Mouse (Mus musculus): ENCODE results near the gene Scimp.
"Not testable (repeated sequence)": the region's sequence is repeated elsewhere in the genome, so short reads cannot be mapped to it uniquely, and the experiment has no call there.

Gene Scimp

DNA sequence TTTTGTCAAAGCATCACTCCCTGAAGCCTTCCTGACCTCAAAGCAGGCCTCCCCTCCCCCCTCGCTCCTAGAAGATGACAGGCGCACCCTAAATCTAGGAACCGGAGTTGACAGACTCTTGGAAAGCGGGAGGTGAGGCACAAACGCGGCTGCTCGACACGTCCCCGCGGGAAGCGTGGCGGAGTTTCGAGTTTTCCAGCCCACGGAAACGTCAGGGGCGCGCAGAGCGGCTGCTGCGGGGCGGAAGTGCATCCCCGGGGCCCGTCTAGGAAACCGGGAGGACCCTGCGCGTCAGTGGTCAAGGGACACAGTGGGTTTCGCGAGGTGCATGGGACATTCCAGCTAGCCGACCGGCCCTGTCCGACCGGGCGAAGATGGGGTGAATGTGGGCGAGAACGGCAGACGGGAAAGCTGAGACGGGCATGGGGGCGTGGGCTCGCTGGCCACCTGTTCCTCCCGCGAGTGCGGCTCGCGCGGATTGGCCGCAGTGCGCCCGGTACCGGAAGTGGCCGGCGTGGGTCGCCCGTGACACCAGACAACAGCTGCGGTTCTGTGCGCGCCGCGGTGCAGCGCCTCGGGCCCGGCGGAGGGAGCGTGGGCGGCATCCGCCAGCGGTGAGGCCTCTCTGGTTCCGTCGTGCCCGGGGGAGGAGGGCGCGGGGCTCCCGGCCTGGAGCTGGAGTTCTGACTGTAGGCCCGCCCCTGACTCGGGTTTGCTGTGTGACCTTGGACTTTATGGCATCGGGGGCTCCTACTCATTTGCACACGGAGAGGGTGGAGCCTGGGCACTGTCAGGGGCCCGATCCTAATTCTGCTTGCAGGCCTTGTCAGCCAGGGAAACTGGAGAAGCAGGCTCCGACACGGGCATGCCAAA lies 48.2 kb downstream of the Scimp start, which contains the start of gene Zfp3:
Zfp3 (plus strand) TSS at position 274 of the 873 bp plus-strand sequence.
- DNase-seq: peak; percentile 78 to 80

DNA sequence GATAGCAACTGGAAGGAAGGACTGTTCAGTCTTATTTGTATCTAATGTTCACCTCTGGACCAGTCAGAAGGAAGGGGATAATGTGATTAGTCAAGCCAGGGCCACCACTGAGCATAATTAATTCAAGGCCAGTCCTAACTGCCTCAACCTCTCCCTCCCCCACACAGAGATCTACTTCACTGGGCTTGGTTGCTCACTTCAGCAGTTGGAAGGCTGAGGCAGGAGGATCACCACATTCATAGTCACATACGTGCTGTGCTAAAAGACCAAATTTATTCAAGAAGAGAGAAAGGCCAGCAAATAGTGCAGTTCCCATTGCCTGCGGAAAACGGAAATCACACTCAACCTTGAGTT lies 48.8 kb downstream of the Scimp start:
- DNase-seq: no peak

DNA sequence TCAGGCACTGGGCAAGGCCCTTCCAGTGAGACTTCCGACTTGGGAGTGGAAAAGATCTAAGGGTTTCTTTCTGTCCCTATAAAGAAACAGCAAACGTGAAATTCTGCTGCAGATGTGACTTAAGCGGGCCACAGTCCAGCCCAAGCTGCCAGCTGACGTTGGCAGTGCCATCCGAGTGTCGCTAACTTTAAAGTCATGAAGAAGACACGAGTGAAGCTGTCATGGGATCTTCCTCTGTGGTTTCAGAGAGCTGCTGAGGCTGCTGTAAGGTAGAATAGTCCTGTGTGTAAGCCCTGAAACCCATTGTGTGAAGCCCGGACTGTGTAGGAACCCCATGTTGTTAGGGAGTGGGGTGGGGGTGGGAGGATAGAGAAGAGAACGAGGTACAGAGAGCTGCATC lies 49.7 kb downstream of the Scimp start:
- DNase-seq: no peak

DNA sequence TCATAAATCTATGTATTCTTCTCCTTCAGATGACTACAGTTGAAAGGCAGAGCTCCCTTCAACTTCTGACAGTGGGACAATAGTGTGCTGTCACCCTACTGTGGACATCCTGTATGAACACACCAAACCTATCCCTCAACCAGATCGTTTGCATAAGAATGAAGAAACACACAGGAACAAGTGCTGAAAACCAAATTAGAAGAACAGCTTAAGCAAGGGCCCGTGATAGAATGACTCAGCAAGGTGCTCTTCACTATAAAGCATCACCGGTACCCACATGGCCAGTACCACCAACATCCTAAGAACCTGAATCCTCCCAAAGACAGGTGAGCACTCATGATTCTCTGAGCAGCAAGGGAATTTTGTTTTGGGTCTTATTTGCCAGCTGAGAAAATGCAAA lies 51.9 kb downstream of the Scimp start:
- DNase-seq: not testable (repeated sequence)

DNA sequence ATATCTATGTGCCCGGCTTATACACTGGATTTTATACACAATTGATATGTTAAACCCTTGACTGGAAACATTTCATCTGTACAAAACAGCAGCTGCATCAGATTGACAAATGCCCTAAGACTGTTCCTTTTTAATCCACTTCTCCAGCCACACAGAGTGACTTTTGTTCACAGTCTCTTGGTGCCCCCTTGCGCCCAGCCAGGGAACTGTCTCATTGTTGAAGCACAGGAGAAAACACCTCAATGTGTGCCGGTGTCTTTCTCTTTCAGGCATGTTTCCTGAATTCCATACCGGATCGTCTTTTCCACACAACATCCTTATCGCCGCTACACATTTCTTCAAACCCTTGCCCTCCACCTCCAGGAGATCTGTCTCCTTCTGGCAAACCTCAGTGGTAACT lies 56.7 kb downstream of the Scimp start:
- DNase-seq: peak; percentile 62 to 88

DNA sequence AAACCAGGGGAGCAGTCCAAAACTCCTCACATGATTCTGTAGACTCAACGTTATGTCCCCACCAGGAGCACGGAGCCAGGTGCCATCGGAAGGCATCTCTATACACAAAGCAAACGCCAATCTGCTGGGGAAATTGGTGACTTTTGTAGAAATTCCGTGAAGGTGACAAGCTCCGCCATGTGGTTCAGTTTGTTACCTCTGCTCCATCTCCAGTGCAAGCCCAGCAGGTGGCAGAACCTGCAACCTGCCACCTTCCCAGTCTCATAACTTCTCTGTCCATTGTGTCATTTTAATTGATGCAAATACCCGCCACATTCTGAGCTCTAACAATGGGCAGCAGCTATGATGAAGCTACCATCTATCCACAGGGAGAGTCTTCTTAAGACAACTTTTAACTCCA lies 57.4 kb downstream of the Scimp start:
- no peak for DNase-seq

DNA sequence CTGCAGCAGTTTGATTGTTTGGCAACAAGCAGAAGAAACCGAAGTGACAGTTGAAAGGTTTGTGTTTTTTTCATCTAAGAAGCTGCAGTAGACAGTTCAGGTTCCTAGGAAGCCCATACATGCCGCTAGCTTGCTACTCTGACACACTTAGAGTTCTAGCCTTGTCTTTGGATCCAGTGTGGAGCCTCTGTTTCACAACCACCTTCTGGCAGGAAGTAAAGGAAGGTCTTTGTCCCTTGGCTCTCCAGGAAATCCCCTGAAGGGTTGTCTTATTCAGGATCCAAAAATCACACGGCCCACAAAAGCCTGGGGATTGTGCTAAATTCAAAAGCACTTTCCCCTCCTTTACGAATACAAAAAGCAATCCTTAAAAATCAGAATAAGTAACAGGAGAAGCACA lies 57.9 kb downstream of the Scimp start:
- no peak for DNase-seq

DNA sequence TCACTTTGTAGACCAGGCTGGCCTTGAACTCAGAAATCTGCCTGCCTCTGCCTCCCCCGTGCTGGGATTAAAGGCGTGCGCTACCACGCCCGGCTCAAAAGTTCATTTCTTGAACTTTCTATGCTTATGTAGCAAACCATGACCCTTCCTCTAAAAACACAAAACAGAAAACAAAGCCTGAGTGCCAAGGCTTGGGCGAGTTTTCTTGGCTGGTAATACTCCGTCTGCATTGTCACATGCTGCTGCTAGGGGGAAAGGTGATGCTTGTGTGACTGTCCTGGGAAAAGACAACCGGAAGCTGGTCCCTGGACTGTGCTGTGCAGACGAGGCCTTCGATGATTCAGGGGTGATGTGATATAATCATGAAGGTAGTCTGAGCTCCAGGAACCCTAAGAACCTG lies 59.2 kb downstream of the Scimp start:
- no peak for DNase-seq

DNA sequence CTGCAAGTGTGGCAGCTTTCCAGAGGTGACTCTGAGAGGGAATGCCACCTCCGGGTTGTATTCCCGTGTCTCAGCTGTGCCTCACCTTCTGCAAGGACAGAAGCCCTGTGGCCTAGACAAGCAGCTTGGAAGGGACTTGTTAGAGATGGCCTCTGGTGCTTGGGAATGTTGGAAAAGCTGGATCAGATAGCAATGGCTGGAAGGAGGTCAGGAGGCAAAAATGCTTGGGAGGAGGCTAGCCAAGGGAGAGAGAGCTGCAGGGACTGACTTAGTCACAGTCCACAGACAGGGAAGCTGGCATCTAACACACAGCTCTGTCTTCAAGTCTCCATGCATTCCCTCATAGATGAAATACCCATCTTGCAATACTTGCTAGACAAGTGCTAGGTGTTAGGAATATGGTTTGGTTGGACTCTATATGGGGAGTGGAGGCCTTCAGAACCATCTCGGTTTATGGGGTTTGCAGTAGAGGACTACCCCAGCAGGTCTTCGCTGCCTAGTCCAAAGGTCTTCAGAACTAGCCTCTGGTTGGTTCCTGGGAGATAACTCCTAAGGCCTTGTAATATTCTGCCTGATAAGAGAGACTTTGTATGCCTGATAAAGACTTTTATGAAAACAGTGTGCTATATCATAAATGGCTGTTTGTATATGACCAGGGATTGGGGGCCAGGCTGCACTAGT lies 59.9 kb downstream of the Scimp start:
- no peak for DNase-seq

DNA sequence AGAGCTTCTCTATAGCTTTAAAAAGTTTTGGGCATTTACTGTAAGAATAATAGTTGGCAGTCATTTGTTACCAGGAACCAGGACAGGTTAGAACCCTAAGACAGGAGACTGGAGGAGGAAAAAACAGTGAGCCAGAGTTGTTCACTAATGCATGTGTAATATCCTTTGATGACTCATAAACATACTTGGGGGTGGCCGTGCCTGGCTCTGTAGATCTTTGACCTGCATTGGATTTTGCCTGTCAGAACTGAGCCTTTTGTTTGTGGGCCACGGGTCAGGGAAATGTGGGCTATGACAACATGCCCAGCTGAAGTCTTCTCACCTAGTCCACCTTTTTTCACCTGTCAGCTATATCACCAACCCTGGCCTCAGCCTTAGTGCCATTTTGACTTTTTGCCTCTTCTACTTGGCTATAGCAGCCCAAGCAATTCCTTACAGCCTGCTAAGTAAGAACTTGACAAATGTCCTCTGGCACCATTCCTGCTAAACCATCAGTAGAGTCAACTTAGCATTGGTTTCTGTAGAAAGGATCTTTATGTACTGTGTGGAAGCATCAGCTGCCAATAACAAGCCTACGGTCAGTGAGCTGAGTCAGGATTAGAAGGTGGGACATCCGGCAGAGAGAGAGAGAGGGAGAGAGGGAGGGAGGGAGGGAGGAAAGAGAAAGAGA lies 64.4 kb downstream of the Scimp start:
- DNase-seq: no peak

GRCm38 (mm10) chr11:70745636-70746035 lies 66.8 kb downstream of the Scimp start:
- DNase-seq: no peak

GRCm38 (mm10) chr11:70742581-70743459 lies 69.6 kb downstream of the Scimp start:
- DNase-seq: no peak

DNA sequence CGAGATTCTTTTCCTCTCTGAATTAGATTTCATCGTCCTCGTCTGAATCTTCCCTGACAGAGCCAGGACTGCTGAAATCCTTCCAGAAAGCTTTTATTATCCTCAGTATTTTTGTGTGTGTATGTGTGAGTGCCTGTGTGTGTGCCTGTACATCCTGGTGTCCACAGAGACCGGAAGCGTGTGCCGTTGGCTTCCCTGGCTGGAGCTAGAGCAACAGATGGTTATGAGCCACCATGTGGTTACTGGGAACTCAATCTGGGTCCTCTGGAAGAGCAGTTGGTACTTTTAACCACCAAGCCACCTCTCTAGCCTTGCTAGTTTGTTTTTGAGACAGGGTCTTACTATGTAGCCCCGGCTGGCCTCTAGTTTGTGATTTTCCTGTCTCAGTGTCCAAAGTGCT lies 70.3 kb downstream of the Scimp start:
- no peak for DNase-seq

DNA sequence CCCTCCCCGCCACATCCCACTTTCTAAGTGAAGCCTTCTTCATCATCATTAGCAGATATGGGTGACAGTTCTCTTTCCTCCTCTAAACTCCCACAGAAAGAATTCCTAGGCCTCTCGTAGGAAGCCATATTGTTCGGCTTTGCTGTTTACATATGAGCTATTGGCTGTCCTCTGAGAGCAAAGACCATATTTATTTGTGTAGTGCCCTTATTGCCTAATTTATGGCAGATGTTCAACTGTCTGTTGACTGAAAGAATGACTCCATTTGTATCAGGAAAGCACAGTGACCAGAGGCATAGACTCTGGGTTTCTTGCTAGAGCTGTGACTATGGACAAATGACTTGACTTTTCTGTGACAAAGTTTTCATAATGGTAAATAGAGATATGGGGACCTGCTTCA lies 70.8 kb downstream of the Scimp start:
- no peak for DNase-seq

Measured in spleen, adult 18-20 months (tissue).